Comparison of ENCODE assay signal across 10 mouse cellular contexts in genomic region chr3:41376848-41377582, GRCm38 (mm10).
A peak's percentile ranks its signal among the peaks of the same experiment; 100 is the strongest.
DNase-seq lines count a peak whose midpoint lies in the region; ATAC-seq and TF ChIP-seq lines count a peak whose summit lies in the region.
"Had no signal": no experiment of that assay in that cellular context is flagged by ENCODE, and none has a peak within 500 bp of the region (broad histone marks: within the 10 kb centered on the region; RNA-seq: fewer than 3 reads in every experiment).

No protein-coding gene starts in this region.

- no peaks in the 10 kb centered on the region for H3K36me3 ChIP-seq in forebrain, embryonic 14.5 days (ENCODE audit: control insufficient read depth, insufficient read depth, low read length)
- no peaks in the 10 kb centered on the region for H3K36me3 ChIP-seq in liver, embryonic 14.5 days (replicated peaks; ENCODE audit: control insufficient read depth, insufficient read depth, low read depth)
- H3K36me3 ChIP-seq: embryonic facial prominence, embryonic 13.5 days; limb, embryonic 13.5 days had no signal

- TF ChIP-seq CTCF in liver, embryonic 14.5 days (IDR thresholded peaks at IDR 0.05; ENCODE audit: low read depth) = peak; percentile 22; the same call in 1 of the 2 replicates

- no peak for TF ChIP-seq EP300 in liver, embryonic 14.5 days (IDR thresholded peaks at IDR 0.05; ENCODE audit: low read depth)

- 55% methylated on average over 6 of the region's 6 CpGs for WGBS in forebrain, embryonic 14.5 days
- 38% methylated on average over 6 of the region's 6 CpGs for WGBS in liver, embryonic 14.5 days (ENCODE audit: insufficient replicate concordance)

- no peak overlapping the region for H3K9ac ChIP-seq in forebrain, embryonic 14.5 days (ENCODE audit: low read length)
- H3K9ac ChIP-seq in liver, embryonic 14.5 days (replicated peaks) = no peak overlapping the region
- H3K9ac ChIP-seq: embryonic facial prominence, embryonic 13.5 days; limb, embryonic 13.5 days had no signal

- no peak overlapping the region for H3K4me3 ChIP-seq in forebrain, embryonic 14.5 days (ENCODE audit: low read depth, low read length)
- H3K4me3 ChIP-seq in liver, embryonic 14.5 days (ENCODE audit: insufficient read depth in 1 of 2, low read depth in 2 of 2, low read length in 2 of 2) = no peak overlapping the region
- H3K4me3 ChIP-seq: embryonic facial prominence, embryonic 13.5 days; limb, embryonic 13.5 days had no signal

- H3K27ac ChIP-seq in forebrain, embryonic 14.5 days (ENCODE audit: low read depth, low read length) = no peak overlapping the region
- no peak overlapping the region for H3K27ac ChIP-seq in liver, embryonic 14.5 days
- H3K27ac ChIP-seq: embryonic facial prominence, embryonic 13.5 days; limb, embryonic 13.5 days had no signal

- peaks cover 14% of the 10 kb centered on the region; the same call in 1 of the 2 replicates for H3K4me1 ChIP-seq in forebrain, embryonic 14.5 days (ENCODE audit: control insufficient read depth, insufficient read depth, low read length)
- 0 out of 4 replicates have a peak, but pooled peaks cover 0 to 2% of the 10 kb centered on the region in 2 experiments for H3K4me1 ChIP-seq in liver, embryonic 14.5 days (replicated peaks; ENCODE audit: control insufficient read depth in 2 of 2, insufficient read depth in 2 of 2, low read length in 1 of 2)
- H3K4me1 ChIP-seq: embryonic facial prominence, embryonic 13.5 days had no signal

- peak; percentile 14 to 19 for DNase-seq in cerebellum, postnatal 10 days
- DNase-seq in cerebellum, postnatal 25 days = no peak
- DNase-seq in 3134 (ENCODE audit: extremely low read depth, insufficient read length, low spot score) = peak; percentile 23
- peak; percentile 28 for DNase-seq in forebrain, embryonic 14.5 days (ENCODE audit: low spot score)
- DNase-seq in liver, embryonic 14.5 days (ENCODE audit: low read depth in 3 of 3, low spot score in 3 of 3) = no peak
- no peak for DNase-seq in gastrocnemius, adult 8-10 months (ENCODE audit: low spot score in 2 of 2)
- no peak for DNase-seq in ovary, postnatal 10 days (ENCODE audit: low spot score)
- DNase-seq in layer of hippocampus, adult 9-10 months (ENCODE audit: low spot score) = no peak

- H3K9me3 ChIP-seq in forebrain, embryonic 14.5 days (replicated peaks; ENCODE audit: control insufficient read depth, low read length) = no peaks in the 10 kb centered on the region
- H3K9me3 ChIP-seq in liver, embryonic 14.5 days (ENCODE audit: control insufficient read depth, low read length) = no peaks in the 10 kb centered on the region
- H3K9me3 ChIP-seq: embryonic facial prominence, embryonic 13.5 days; limb, embryonic 13.5 days had no signal

- ATAC-seq in forebrain, embryonic 14.5 days = peak; percentile 54; the same call in 1 of the 2 replicates
- ATAC-seq in liver, embryonic 14.5 days (ENCODE audit: insufficient read depth) = 0 out of 2 replicates have a peak, but pooled peaks have one; percentile 26

- H3K4me2 ChIP-seq in forebrain, embryonic 14.5 days (ENCODE audit: low read length) = no peak overlapping the region
- H3K4me2 ChIP-seq in liver, embryonic 14.5 days (ENCODE audit: low read depth) = no peak overlapping the region
- H3K4me2 ChIP-seq: embryonic facial prominence, embryonic 13.5 days; limb, embryonic 13.5 days had no signal

- no peaks in the 10 kb centered on the region for H3K27me3 ChIP-seq in forebrain, embryonic 14.5 days (replicated peaks; ENCODE audit: control insufficient read depth, insufficient read depth, low read length)
- H3K27me3 ChIP-seq in liver, embryonic 14.5 days (ENCODE audit: control insufficient read depth, insufficient read depth, low read length) = no peaks in the 10 kb centered on the region
- H3K27me3 ChIP-seq: embryonic facial prominence, embryonic 13.5 days; limb, embryonic 13.5 days had no signal

Comparison
In these comparisons a context has a peak if more than half of its experiments do, and no peak if none do; other contexts are left out.
1. DNase-seq: peak in cerebellum, postnatal 10 days (2 of 2), 3134 (single experiment) and forebrain, embryonic 14.5 days (single experiment); none in cerebellum, postnatal 25 days (0 of 2), liver, embryonic 14.5 days (0 of 3), gastrocnemius, adult 8-10 months (0 of 2), ovary, postnatal 10 days (single experiment) and layer of hippocampus, adult 9-10 months (single experiment).